Mouse (Mus musculus) fat pad, adult 2 months (tissue): Measurements from ENCODE around the gene Dctd.
"Not testable (repeated sequence)": the region's sequence is repeated elsewhere in the genome, so short reads cannot be mapped to it uniquely, and the experiment has no call there.

ENCODE experiments used
- DNase-seq: peaks from one replicate; pipeline ENCODE4 v3.0.0-alpha.2; 2011; ENCODE audit warnings: low read depth, low spot score; ENCODE audit errors: extremely low read depth

Dctd gene

DNA sequence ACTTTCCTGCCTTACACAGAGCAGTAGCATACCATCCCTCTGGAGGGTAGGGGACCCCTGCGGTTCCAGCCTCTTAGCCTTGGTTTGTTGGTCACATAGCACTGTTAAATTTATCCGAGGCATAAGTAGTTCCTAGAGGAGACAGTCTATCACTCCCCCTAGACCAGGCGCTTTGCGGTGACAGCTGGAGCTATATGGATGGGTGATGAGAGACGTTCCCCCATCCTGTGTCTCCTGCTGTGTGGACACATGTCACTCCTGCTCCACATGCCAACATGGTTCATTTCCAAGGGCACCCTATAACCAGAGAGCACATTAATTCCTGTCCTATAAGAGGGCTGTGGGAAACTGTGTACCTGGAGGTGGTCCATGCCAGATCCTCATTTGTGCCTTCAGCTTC is 42.1 kb downstream of the Dctd start:
- no peak for DNase-seq

- no peak for DNase-seq
These were observed 46.9 kb downstream of the Dctd start for GRCm38 (mm10) chr8:48145766-48146165.

DNA sequence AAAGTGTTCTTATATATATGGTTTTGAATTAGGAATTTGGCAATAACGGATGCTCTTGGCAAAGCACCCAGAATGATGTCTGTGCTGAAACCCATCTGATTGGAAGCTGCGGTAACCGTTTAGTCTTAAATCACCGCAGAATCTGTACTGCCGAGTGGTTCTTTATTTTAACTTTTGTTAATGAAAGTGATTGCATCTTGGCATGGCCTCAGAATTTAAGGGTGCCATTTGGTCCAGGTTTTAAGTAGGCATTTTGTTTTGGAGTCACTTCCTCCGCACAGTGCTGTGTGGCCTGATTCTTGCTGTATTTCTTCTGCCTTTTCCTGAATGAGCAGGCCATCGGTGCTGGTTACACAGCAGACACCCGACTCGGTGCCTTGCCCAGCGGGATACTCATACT is 47.6 kb downstream of the Dctd start:
- no peak for DNase-seq

- DNase-seq = no peak
These were observed 53.3 kb downstream of the Dctd start for GRCm38 (mm10) chr8:48152062-48152738.

- DNase-seq = no peak
These were observed 54.6 kb downstream of the Dctd start for GRCm38 (mm10) chr8:48153360-48154121.

DNA sequence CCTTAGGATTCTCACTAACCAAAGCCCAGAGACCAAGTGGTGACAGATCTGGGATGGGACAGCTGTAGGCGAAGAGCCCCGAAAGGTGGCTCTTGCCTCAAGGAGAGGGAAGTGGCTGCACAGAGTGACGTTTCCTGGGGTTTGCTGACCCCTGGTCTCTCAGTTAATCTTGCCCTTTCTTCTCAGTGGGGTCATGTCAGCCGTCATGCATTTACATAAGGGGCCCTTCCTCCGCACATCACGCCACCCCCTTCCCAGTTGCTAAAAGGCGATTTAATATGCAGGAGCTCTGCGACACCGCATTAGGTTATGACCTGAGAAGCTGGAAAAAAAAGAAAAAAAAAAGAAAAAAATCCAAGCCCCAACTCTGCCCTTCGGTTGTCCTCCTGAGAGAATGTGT is 58.8 kb downstream of the Dctd start:
- no peak for DNase-seq

- no peak for DNase-seq
These were observed 59.8 kb downstream of the Dctd start for GRCm38 (mm10) chr8:48158560-48159217.

- DNase-seq = no peak
These were observed 78.5 kb downstream of the Dctd start for GRCm38 (mm10) chr8:48177406-48177805.

DNA sequence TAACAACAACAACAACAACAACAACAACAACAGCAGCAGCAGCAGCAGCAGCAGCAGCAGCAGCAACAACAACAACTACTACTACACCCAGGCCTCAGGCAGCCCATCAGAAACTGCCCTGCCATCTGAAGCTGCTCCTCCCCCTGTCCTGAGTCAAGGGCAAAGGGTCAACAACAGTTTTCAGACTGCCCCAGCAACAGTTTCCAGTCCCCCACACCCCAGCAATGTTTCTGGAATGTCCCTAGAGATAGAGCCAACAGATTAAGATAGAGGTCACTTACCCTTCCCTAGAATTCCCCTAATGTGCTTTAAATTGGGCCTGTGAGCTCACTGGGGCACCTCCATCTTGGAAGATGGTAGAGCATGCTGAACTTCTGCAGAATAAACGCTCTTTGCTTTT is 79.0 kb downstream of the Dctd start:
- DNase-seq = no peak

GRCm38 (mm10) chr8:48178993-48179392 is 80.1 kb downstream of the Dctd start:
- DNase-seq = no peak

GRCm38 (mm10) chr8:48180146-48180545 is 81.3 kb downstream of the Dctd start:
- DNase-seq = not testable (repeated sequence)

GRCm38 (mm10) chr8:48181000-48181399 is 82.1 kb downstream of the Dctd start:
- DNase-seq = no peak

DNA sequence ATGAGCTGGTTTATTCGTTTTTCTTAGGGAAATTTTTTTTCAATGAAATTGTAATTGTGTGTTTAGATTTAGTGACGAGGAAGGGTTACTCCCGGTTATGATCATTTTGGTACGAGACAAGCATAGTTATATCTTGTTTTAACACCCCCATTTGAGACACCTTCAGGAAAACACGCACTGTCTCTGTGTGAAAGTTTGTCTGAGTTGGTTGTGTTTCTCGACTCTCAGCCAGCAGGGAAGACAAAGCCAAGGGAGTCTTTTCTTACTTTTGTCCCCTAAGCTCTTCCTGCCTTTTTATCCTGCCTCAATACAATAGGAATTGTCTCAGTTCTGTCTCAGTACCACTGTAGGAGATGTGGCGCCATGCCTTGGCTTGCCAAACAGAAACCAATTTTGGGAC is 84.9 kb downstream of the Dctd start:
- DNase-seq = no peak

DNA sequence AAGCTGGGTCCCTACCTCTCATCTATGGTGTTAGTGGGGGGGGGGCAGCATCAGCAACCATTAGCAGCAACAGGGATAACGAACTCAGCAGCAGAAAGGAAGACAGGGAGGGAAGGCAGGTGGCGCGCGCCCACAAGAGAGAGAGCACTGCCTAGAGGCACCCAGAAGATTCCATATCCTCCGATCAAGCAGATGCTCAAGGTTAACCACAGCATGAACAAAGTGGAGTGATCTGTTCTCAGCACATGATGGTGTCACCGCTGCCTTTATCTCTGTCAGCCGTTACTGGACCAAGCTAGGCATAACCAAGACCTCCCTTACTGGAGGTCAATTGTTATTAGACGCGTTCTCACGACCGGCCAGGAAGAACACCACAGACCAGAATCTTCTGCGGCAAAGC is 89.7 kb downstream of the Dctd start:
- DNase-seq = no peak

GRCm38 (mm10) chr8:48195971-48196370 is 97.1 kb downstream of the Dctd start:
- DNase-seq = no peak

- no peak for DNase-seq
These were observed 100.3 kb downstream of the Dctd start for GRCm38 (mm10) chr8:48199171-48199570.

DNA sequence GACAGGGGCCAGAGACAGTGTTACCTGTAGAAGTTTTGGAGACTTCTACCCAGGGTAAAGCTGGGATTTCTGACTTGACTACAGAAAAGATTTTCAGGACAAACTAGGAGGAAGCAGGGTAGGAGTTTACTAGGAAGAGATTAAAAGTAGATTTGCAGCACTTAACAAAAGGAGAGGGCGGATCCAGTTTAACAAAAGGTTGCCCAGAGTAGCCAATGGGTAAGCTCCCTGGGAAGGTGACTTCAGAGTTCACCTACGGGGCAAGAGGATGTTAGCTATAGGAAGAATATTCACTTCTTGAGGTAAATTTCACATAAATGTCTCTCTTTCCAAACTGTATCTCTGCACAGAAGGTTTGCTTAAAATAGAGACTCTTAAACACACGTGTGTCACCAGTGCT is 103.7 kb downstream of the Dctd start:
- DNase-seq = no peak
